Mouse (Mus musculus) thymus, adult 2 months (tissue): ENCODE measurements around the gene Zfyve27. TPM values are rescaled to one million over a fixed set of nuclear protein-coding genes. Genes with fewer than 3 reads are reported as not detected.

ENCODE experiments used
- DNase-seq: peaks from one replicate; pipeline ENCODE4 v3.0.0; 2021
- H3K27ac ChIP-seq: fragments of 200-500 bp; 2 replicates; pipeline ENCODE4 v1.5.1; 2012; ENCODE audit warnings: low read length, control low read depth; ENCODE audit not compliant: control insufficient read depth, insufficient read depth
- H3K27me3 ChIP-seq: fragments of 200-500 bp; 2 replicates; pipeline ENCODE4 v1.6.1; 2012; ENCODE audit warnings: mild to moderate bottlenecking, low read length, moderate library complexity, mixed read lengths; ENCODE audit not compliant: control insufficient read depth, insufficient read depth
- H3K36me3 ChIP-seq: fragments of 200-500 bp; 2 replicates; pipeline ENCODE4 v1.6.1; 2012; ENCODE audit warnings: mild to moderate bottlenecking, low read length, moderate library complexity; ENCODE audit not compliant: control insufficient read depth, insufficient read depth
- H3K4me1 ChIP-seq: fragments of 200-500 bp; replicated peaks from 2 replicates; pipeline ENCODE4 v1.6.1; 2012; ENCODE audit warnings: low read length; ENCODE audit not compliant: control insufficient read depth, insufficient read depth
- H3K4me3 ChIP-seq: fragments of 200-500 bp; 2 replicates; pipeline ENCODE4 v1.5.1; 2012; ENCODE audit warnings: mild to moderate bottlenecking, low read length, control low read depth, moderate library complexity; ENCODE audit not compliant: control insufficient read depth, insufficient read depth
- CTCF ChIP-seq: fragments of 200-500 bp; IDR thresholded peaks from 2 replicates; pipeline ENCODE4 v1.5.1; 2012; ENCODE audit warnings: mild to moderate bottlenecking, control low read depth, low read length, moderate library complexity, borderline replicate concordance; ENCODE audit not compliant: control insufficient read depth, poor library complexity, insufficient read depth; ENCODE audit errors: extremely low read depth
- POLR2A ChIP-seq: fragments of 200-500 bp; IDR thresholded peaks from 2 replicates; pipeline ENCODE4 v1.6.1; 2012; ENCODE audit warnings: mild to moderate bottlenecking, low read length, control low read depth, moderate library complexity; ENCODE audit not compliant: control insufficient read depth, poor library complexity, insufficient read depth; ENCODE audit errors: extremely low read depth
- WGBS: fragments of 180-500 bp; shearing (Covaris S2); methylation state at CpG from one replicate; pipeline ENCODE4 v1.1.7; 2018; 5-methylcytosine and 5-hydroxymethylcytosine counted together
- polyA plus RNA-seq: library from polyadenylated mRNA; depleted of rRNA; stranded (reverse); fragments of >200 nt; gene quantifications from 2 replicates; pipeline ENCODE4 v1.2.3, GENCODE M21; 2012

Gene Zfyve27
- polyA plus RNA-seq, 1 experiment, result 96.4 TPM

DNA sequence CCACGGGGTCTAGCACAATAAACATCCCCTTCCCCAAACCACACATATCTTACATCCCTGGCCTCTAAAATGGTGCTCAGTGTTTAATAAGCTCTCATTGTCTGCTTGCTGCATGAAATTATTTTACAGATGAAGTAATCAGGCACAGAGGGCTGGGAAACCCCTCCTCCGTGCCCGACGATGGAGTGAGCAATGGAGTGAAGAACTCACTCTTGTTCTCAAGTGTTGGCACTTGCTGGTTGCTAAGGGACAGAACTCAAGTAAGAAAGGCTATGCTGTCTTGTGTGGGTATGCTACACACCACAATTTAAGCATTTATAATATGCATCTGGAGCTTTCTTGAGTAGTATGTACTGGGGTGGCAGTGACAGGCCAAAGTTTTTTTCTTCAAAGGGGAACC is 18.5 kb upstream of the Zfyve27 start:
- no peaks in the 10 kb centered on the region for H3K36me3 ChIP-seq
- DNase-seq, result no peak

DNA sequence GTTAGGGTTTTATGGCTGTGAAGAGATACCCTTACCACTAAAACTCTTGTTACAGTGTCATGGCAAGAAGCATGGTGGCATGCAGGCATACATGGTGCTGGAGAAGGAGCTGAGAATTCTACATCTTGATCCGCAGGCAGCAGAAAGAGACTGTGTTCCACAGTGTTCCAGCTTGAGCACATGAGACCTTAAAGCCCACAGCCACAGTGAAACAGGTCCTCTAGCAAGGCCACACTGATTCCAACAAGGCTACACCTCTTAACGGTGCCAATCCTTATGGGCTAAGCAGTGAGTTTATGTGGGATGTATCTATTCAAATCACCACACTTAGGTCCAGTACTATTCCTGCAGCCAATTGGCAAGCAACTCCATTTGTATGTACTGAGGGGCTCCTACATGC is 18.0 kb upstream of the Zfyve27 start:
- no peak for TF ChIP-seq CTCF
- 95% methylated on average over 2 of the region's 2 CpGs for WGBS
- Histone ChIP-seq H3K27me3 (no peaks in the 10 kb centered on the region; the same call in 1 of the 2 replicates), H3K4me3 (no peak overlapping the region), H3K27ac (no peak overlapping the region), H3K4me1 (peaks cover 16% of the 10 kb centered on the region), H3K36me3 (no peaks in the 10 kb centered on the region)
- DNase-seq, result no peak

More for the DNA sequence above, 18.5 kb upstream of the Zfyve27 start:
- no peak overlapping the region for H3K27ac ChIP-seq
- no peak overlapping the region for H3K4me3 ChIP-seq
- no peaks in the 10 kb centered on the region; the same call in 1 of the 2 replicates for H3K27me3 ChIP-seq
- TF ChIP-seq POLR2A (no peak), CTCF (no peak)
- H3K4me1 ChIP-seq, result peaks cover 16% of the 10 kb centered on the region
- WGBS, result 58% methylated on average over 4 of the region's 4 CpGs

DNA sequence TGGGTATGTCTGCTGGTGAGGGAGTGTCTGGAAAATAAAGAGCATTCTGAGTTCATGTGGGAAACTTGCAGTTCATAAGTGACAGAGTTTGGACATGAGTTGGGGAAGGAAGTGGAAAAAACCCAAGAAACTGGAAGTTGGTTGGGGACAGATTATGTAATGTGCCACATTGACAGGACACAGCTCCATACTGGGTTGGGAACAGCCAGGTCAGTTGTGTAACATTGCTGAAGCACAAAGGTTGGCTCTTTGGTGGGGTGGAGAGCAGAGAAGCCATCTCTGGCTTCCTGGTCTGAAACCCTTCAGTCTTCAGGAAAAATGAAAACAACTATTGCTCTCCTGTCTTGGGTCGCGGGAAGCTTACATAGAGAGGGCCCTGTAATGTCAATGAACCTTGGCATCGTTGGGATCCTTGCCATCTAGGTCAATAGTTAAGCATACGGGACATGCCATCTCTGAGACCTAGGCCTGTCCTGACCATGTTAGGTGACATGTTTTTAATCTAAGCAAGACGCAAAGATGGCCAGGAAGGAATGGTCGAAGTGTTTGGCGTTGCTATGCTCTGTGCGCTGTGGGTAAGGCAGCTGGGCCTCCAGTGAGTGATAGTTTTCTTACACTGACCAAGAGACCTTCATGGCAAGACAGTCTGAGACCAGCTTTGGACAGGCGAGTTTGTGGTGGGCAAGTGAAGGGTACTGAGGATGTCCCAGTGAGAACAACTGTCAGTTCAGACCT is 17.3 kb upstream of the Zfyve27 start:
- Histone ChIP-seq H3K27ac (no peak overlapping the region), H3K4me3 (no peak overlapping the region), H3K27me3 (no peaks in the 10 kb centered on the region; the same call in 1 of the 2 replicates), H3K4me1 (peaks cover 16% of the 10 kb centered on the region), H3K36me3 (no peaks in the 10 kb centered on the region)
- TF ChIP-seq CTCF, result no peak
- TF ChIP-seq POLR2A, result no peak
- no peak for DNase-seq
- WGBS, result 97% methylated on average over 9 of the region's 9 CpGs

DNA sequence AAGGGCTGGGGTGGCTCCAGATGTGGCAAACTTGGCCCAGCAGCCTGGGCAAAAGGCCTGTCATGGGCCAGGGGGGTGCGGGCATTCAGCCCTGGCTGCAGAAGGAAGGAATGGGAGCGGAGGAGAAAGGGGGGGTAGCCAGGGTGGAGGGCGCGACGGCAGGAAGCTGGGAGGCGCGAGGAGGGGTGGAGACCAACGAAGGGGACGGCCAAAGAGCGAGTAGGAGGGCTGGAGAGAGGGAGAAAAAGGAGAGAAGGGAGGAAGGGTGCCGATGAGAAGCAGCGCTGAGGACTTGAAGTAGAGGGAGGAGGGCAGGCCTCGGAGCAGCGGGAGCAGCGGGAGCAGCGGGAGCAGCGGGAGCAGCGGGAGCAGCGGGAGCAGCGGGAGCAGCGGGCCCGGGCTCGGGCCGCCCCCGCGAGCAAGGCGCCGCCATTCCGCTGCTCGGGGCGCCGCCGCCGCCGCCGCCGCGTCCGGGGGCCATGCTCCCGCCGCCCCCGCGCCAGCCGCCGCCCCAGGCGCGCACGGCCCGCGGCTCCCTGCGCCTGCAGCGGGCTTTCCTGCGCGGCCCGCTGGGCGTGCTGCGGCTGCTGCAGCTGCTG is 16.5 kb upstream of the Zfyve27 start, which contains the start of gene Marveld1:
Gene Marveld1 (plus strand): TSS at position 231 of the 599 bp plus-strand sequence.
- TF ChIP-seq CTCF (no peak), POLR2A (no peak)
- Histone ChIP-seq H3K27me3 (no peaks in the 10 kb centered on the region; the same call in 1 of the 2 replicates), H3K27ac (no peak within 1 kb of the TSS), H3K36me3 (no peaks in the 10 kb centered on the region), H3K4me3 (peak within 1 kb of the TSS; percentile 53), H3K4me1 (peaks cover 16% of the 10 kb centered on the region)
- DNase-seq, result peak; percentile 42
- WGBS, result 3% methylated on average over 30 of the region's 57 CpGs

DNA sequence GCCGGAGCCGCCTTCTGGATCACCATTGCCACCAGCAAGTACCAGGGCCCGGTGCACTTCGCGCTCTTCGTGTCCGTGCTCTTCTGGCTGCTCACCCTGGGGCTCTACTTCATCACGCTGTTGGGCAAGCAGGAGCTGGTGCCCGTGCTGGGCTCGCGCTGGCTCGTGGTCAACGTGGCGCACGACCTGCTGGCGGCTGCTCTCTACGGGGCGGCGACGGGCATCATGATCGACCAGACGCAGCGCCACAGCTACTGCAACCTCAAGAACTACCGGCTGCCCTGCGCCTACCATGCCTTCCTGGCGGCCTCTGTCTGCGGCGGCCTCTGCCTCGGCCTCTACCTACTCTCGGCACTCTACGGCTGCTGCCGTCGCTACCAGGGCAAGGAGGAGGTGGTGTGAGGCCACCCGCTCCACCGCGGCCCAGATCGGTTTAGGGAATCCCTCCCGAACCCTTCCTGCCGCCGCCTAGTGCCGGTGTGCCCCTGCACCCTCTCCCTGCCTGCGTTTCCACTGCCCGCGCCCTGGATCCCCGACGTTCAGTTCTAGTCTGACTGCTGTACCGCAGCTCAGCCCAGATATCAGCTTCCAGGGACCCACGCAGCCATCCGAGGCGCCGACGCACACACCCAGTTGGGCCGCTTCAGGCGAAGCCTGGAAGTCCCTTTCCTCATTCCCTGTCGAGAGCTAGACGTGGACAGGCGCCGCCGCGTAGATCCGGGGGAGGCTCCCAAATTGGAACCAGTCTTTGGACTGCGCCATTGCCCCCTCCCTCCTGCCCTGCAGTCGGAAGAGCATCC is 15.8 kb upstream of the Zfyve27 start:
- peak; percentile 47 for DNase-seq

DNA sequence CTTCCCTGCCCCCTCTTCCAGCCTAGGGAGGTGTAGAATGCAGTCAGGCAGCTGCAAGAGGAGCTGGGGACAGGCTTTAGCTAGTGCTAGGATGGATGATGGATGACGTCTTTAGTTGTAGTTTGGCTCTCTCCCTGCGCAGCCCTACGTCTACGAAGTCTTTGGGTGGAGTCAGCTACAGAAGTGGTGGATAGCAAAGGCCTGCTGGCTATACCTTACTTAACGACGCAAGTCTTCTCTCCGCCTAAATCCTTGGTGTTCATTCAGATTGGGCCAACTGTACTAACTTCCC is 15.2 kb upstream of the Zfyve27 start:
- no peak overlapping the region for H3K27ac ChIP-seq
- 82% methylated on average over 7 of the region's 7 CpGs for WGBS
- H3K4me3 ChIP-seq, result peak overlapping the region; percentile 53
- H3K4me1 ChIP-seq, result peaks cover 16% of the 10 kb centered on the region
- H3K27me3 ChIP-seq, result no peaks in the 10 kb centered on the region; the same call in 1 of the 2 replicates
- no peaks in the 10 kb centered on the region for H3K36me3 ChIP-seq
- TF ChIP-seq POLR2A (no peak), CTCF (no peak)
- no peak for DNase-seq

More for the DNA sequence above, 15.8 kb upstream of the Zfyve27 start:
- Histone ChIP-seq H3K27ac (no peak overlapping the region), H3K27me3 (no peaks in the 10 kb centered on the region; the same call in 1 of the 2 replicates), H3K4me3 (peak overlapping the region; percentile 53), H3K4me1 (peaks cover 16% of the 10 kb centered on the region), H3K36me3 (no peaks in the 10 kb centered on the region)
- whole genome bisulfite sequencing, result 10% methylated on average over 63 of the region's 63 CpGs
- 0 out of 2 replicates have a peak, but pooled peaks have one; percentile 14 for TF ChIP-seq POLR2A
- TF ChIP-seq CTCF, result no peak
